Mouse (Mus musculus): ENCODE data around the gene Peak1. TPM values are rescaled to one million over a fixed set of nuclear protein-coding genes. Genes with fewer than 3 reads are reported as not detected.

Peak1 gene
- polyA plus RNA-seq, 1 experiment from 2014 or later, result 19.2 TPM

GRCm38 (mm10) chr9:56264308-56265021, 153.4 kb downstream of the Peak1 start:
- Histone ChIP-seq H3K9ac (replicated peaks; ENCODE audit: low read depth) (no peak overlapping the region), H3K36me3 (ENCODE audit: insufficient read depth, low read length) (no peaks in the 10 kb centered on the region), H3K4me1 (ENCODE audit: insufficient read depth, low read depth, low read length) (no peaks in the 10 kb centered on the region), H3K27me3 (replicated peaks; ENCODE audit: insufficient read depth, low read length) (no peaks in the 10 kb centered on the region), H3K4me2 (replicated peaks; ENCODE audit: low read depth, low read length) (no peak overlapping the region), H3K9me3 (ENCODE audit: low read length) (peaks cover 5% of the 10 kb centered on the region), H3K4me3 (ENCODE audit: low read depth, low read length) (no peak overlapping the region), H3K27ac (ENCODE audit: low read length) (no peak overlapping the region)
- TF ChIP-seq EP300 (IDR thresholded peaks at IDR 0.05), result 0 out of 2 replicates have a peak, but pooled peaks have one; percentile 7
- TF ChIP-seq CTCF (IDR thresholded peaks at IDR 0.05), result peak; percentile 80
- peak; percentile 48 for DNase-seq (ENCODE audit: low spot score)
- no peak for ATAC-seq
- 55% methylated on average over 7 of the region's 7 CpGs for WGBS

- ATAC-seq, result no peak
- no peak overlapping the region for H3K4me3 ChIP-seq (ENCODE audit: low read depth, low read length)
Measured at GRCm38 (mm10) chr9:56263055-56263454, 154.8 kb downstream of the Peak1 start.

GRCm38 (mm10) chr9:56260495-56261136, 157.3 kb downstream of the Peak1 start:
- Histone ChIP-seq H3K4me1 (ENCODE audit: insufficient read depth, low read depth, low read length) (no peaks in the 10 kb centered on the region), H3K9me3 (ENCODE audit: low read length) (peaks cover 5% of the 10 kb centered on the region), H3K4me3 (ENCODE audit: low read depth, low read length) (no peak overlapping the region), H3K27me3 (replicated peaks; ENCODE audit: insufficient read depth, low read length) (no peaks in the 10 kb centered on the region), H3K9ac (replicated peaks; ENCODE audit: low read depth) (no peak overlapping the region), H3K4me2 (replicated peaks; ENCODE audit: low read depth, low read length) (no peak overlapping the region), H3K27ac (ENCODE audit: low read length) (no peak overlapping the region), H3K36me3 (ENCODE audit: insufficient read depth, low read length) (no peaks in the 10 kb centered on the region; the same call in 1 of the 2 replicates)
- 80% methylated on average over 14 of the region's 14 CpGs for WGBS
- TF ChIP-seq EP300 (IDR thresholded peaks at IDR 0.05) (no peak), CTCF (IDR thresholded peaks at IDR 0.05) (no peak)
- DNase-seq (ENCODE audit: low spot score), result no peak
- no peak for ATAC-seq

More at GRCm38 (mm10) chr9:56263055-56263454, 154.8 kb downstream of the Peak1 start:
- TF ChIP-seq CTCF (IDR thresholded peaks at IDR 0.05), result no peak
- TF ChIP-seq EP300 (IDR thresholded peaks at IDR 0.05), result no peak
- WGBS, result 79% methylated on average over 1 of the region's 1 CpGs
- Histone ChIP-seq H3K36me3 (ENCODE audit: insufficient read depth, low read length) (no peaks in the 10 kb centered on the region; the same call in 1 of the 2 replicates), H3K4me2 (replicated peaks; ENCODE audit: low read depth, low read length) (no peak overlapping the region), H3K27ac (ENCODE audit: low read length) (no peak overlapping the region), H3K4me1 (ENCODE audit: insufficient read depth, low read depth, low read length) (no peaks in the 10 kb centered on the region), H3K9ac (replicated peaks; ENCODE audit: low read depth) (no peak overlapping the region), H3K9me3 (ENCODE audit: low read length) (peaks cover 5% of the 10 kb centered on the region), H3K27me3 (replicated peaks; ENCODE audit: insufficient read depth, low read length) (no peaks in the 10 kb centered on the region)
- DNase-seq (ENCODE audit: low spot score), result no peak

- H3K9ac ChIP-seq (replicated peaks; ENCODE audit: low read depth), result no peak overlapping the region
- H3K36me3 ChIP-seq (ENCODE audit: insufficient read depth, low read length), result no peaks in the 10 kb centered on the region; the same call in 1 of the 2 replicates
- no peak for TF ChIP-seq CTCF (IDR thresholded peaks at IDR 0.05)
- TF ChIP-seq EP300 (IDR thresholded peaks at IDR 0.05), result no peak
- no peaks in the 10 kb centered on the region for H3K4me1 ChIP-seq (ENCODE audit: insufficient read depth, low read depth, low read length)
- no peak overlapping the region for H3K27ac ChIP-seq (ENCODE audit: low read length)
- H3K4me2 ChIP-seq (replicated peaks; ENCODE audit: low read depth, low read length), result no peak overlapping the region
- 63% methylated on average over 22 of the region's 22 CpGs for WGBS
- H3K27me3 ChIP-seq (replicated peaks; ENCODE audit: insufficient read depth, low read length), result no peaks in the 10 kb centered on the region
- no peak overlapping the region for H3K4me3 ChIP-seq (ENCODE audit: low read depth, low read length)
- DNase-seq (ENCODE audit: low spot score) (peak; percentile 59), ATAC-seq (peak; percentile 47)
- H3K9me3 ChIP-seq (ENCODE audit: low read length), result peaks cover 5% of the 10 kb centered on the region
Measured at GRCm38 (mm10) chr9:56259790-56260494, 157.9 kb downstream of the Peak1 start.

- Histone ChIP-seq H3K9me3 (ENCODE audit: low read length) (peaks cover 5% of the 10 kb centered on the region), H3K36me3 (ENCODE audit: insufficient read depth, low read length) (no peaks in the 10 kb centered on the region; the same call in 1 of the 2 replicates), H3K9ac (replicated peaks; ENCODE audit: low read depth) (no peak overlapping the region), H3K4me1 (ENCODE audit: insufficient read depth, low read depth, low read length) (no peaks in the 10 kb centered on the region), H3K4me3 (ENCODE audit: low read depth, low read length) (no peak overlapping the region), H3K27me3 (replicated peaks; ENCODE audit: insufficient read depth, low read length) (no peaks in the 10 kb centered on the region), H3K4me2 (replicated peaks; ENCODE audit: low read depth, low read length) (no peak overlapping the region), H3K27ac (ENCODE audit: low read length) (no peak overlapping the region)
- 92% methylated on average over 10 of the region's 10 CpGs for WGBS
- no peak for DNase-seq (ENCODE audit: low spot score)
- TF ChIP-seq CTCF (IDR thresholded peaks at IDR 0.05), result no peak
- TF ChIP-seq EP300 (IDR thresholded peaks at IDR 0.05), result no peak
- ATAC-seq, result no peak
Measured at GRCm38 (mm10) chr9:56258261-56258790, 159.5 kb downstream of the Peak1 start.

Measured in lung, postnatal 0 days (tissue).